Mouse (Mus musculus) cerebellum, adult 18-20 months (tissue): ENCODE measurements at regions not wholly inside any gene's neighbourhood (a gene's known extent, or its start where the extent isn't known, plus 50 kb on each side); places are given as distances from the start of the nearest gene placed in this dataset.
"Not testable (repeated sequence)": the region's sequence is repeated elsewhere in the genome, so short reads cannot be mapped to it uniquely, and the experiment has no call there.

Source experiments
- DNase-seq, 2 experiments: peaks; one replicate each; pipeline ENCODE4 v3.0.0; 2021

DNA sequence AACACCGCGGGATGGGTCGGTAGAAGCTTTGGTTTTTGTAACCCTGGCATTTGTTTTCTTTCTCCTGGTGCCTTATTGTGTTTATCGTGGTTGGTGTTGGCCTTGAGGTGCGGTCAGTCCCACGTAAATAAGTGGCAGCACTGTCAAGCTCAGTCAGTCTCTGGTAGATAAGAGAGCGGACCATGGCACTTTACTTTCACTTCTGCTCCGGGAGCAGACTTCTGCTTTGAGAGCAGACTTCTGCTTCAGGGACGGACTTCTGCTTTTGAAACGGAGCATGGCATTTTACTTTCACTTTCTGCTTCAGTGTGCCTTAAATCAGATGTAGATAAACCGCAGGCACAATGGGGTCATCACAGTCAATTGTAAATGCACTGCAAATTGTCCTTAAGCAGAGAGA, 54.3 kb upstream of the Ccdc66 start:
- not testable (repeated sequence) for DNase-seq

DNA sequence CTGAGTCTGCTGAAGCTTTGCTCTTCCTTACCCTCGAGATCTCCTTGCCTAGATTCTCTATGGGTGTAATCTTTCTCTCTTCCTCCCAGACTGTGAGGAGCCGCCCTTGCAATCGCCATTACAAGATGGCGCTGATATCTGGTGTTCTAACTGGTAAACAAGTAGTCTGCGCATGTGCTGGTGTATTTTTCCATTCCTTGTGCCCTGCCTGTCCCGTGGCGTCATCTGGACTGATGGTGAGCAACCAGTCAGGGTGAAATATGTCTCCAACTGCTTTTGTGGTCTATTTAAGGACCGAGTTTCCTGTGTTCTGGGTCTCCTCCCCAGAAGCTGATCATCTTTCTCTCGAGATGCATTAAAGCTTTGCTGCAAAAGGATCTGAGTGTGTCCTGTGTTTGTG, 53.7 kb upstream of the Ccdc66 start:
- not testable (repeated sequence) for DNase-seq

DNA sequence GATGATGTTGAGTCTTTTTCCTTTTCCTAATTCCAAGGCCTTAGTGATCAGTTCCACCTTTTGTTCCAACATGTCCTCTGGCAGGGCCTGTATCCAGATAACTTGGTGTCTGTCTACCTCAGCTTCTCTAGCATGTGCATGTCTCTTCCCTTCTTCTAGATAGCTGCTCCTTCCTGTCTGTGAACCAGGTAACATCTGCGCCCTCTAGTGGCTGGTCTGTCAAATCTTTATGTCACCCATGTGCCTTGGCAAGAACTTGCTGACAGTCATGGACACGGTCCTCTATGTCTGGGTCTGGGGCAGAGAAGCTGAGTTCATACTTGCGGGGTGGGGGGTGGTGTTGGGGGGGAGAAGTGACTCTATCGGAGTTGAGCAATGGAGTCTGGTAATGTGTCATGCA, 52.2 kb upstream of the Ccdc66 start:
- peak; percentile 71 to 72 for DNase-seq

DNA sequence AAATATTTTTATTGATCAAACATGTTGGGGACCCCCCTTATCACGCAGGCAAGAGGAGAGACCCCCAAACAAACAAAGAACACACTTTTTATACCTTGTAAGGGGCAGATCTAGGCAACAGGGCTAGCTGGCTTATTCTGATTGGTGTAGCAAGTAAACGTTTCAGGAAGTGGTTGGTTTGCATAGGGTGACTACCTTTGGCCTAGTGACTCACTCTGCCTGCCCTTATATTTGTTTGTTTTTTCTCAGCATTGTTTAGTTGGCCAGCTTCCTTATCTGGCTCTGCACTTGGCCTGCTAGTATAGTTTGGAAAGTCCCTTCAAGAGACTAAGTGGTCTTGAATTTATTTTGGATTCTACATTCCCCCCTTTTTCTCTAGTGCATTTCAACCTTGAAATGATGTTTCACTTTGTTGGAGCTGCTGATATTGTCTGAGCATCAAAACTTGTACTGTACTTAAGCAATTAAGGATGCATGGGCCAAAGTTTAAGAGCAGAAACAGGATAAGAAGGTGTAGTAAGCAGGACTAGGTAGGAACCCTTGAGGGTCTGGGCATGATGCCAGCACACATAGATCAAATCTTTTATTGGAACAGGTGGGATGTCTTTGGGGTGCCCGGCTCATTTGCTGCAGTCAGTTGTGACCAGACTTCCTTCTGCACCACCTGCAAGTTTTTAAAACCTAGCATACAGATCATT, 50.7 kb upstream of the Ccdc66 start:
- no peak for DNase-seq
